Mouse (Mus musculus): Measurements from ENCODE around the gene Ctrl.

DNA sequence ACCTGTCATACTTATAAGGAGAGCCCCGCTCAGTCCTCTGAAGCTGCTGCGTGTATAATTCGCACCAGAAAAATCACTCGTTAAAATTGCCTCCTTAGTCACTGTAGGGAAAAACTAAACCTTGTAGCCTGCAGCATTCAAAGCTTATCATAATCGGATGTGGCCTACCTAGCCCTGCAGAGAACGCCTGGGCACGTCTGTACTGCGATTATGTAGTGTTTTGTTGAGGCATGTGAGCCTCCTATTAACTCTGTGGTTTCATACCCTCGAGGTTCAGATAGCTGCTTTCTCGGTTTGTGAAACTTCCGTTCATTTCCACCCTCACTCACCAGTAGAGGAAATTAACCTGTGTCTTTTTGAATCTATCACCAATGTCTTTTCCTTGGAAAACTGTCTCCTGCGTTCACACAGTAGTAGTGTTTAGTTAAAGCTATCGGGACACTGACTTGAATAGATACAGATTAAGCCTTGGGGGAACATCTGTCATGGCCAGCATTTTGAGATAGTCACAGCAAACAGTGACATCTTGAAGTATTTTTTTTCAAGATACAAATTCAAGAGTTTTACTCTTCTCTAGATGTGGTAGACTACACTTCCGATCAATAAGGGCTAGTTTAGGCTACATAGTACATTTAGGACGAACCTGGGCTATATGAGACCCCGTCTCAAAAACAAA is 32.6 kb downstream of the Ctrl start:
- no peak for TF ChIP-seq TAL1 (IDR thresholded peaks at IDR 0.05; ENCODE audit: low read length)
- no peak for TF ChIP-seq GATA1 (IDR thresholded peaks at IDR 0.05; ENCODE audit: low read length)

All from erythroblast, embryonic 14.5 days (primary cell).